Mouse (Mus musculus): ENCODE data around the gene Srpk3.

GRCm38 (mm10) chrX:73758611-73759290 is 15.5 kb upstream of the Srpk3 start:
- TF ChIP-seq POLR2A (IDR thresholded peaks at IDR 0.05; ENCODE audit: low read depth, low read length): no peak
- TF ChIP-seq CTCF (conservative IDR thresholded peaks at IDR 0.05; ENCODE audit: insufficient read depth, insufficient read length, low read depth, low read length): no peak
